Mouse (Mus musculus): ENCODE measurements at regions not wholly inside any gene's neighbourhood (a gene's known extent, or its start where the extent isn't known, plus 50 kb on each side); places are given as distances from the start of the nearest gene placed in this dataset.

GRCm38 (mm10) chr3:114279653-114280052 is 249.3 kb downstream of the Col11a1 start:
- Histone ChIP-seq H3K36me3 (ENCODE audit: insufficient read depth, low read length) (no peaks in the 10 kb centered on the region), H3K27me3 (ENCODE audit: insufficient read depth, low read length) (no peaks in the 10 kb centered on the region), H3K4me2 (ENCODE audit: low read depth, low read length, poor library complexity, severe bottlenecking) (no peak overlapping the region), H3K4me1 (ENCODE audit: insufficient read depth, low read length) (no peaks in the 10 kb centered on the region), H3K27ac (ENCODE audit: low read depth, low read length) (no peak overlapping the region), H3K9me3 (ENCODE audit: low read length) (no peaks in the 10 kb centered on the region), H3K4me3 (ENCODE audit: low read depth, low read length) (no peak overlapping the region), H3K9ac (replicated peaks; ENCODE audit: low read length, poor library complexity, severe bottlenecking) (no peak overlapping the region)
- TF ChIP-seq CTCF (IDR thresholded peaks at IDR 0.05) = no peak
- 38% methylated on average over 2 of the region's 2 CpGs for WGBS
- ATAC-seq (ENCODE audit: low FRiP score) = no peak
- DNase-seq (ENCODE audit: low spot score) = peak; percentile 1

- H3K4me1 ChIP-seq (ENCODE audit: insufficient read depth, low read length) = no peaks in the 10 kb centered on the region
- H3K9ac ChIP-seq (replicated peaks; ENCODE audit: low read length, poor library complexity, severe bottlenecking) = no peak overlapping the region
- no peak overlapping the region for H3K27ac ChIP-seq (ENCODE audit: low read depth, low read length)
- ATAC-seq (ENCODE audit: low FRiP score) = no peak
- H3K9me3 ChIP-seq (ENCODE audit: low read length) = no peaks in the 10 kb centered on the region
- TF ChIP-seq CTCF (IDR thresholded peaks at IDR 0.05) = no peak
- no peak overlapping the region for H3K4me2 ChIP-seq (ENCODE audit: low read depth, low read length, poor library complexity, severe bottlenecking)
- no peaks in the 10 kb centered on the region for H3K27me3 ChIP-seq (ENCODE audit: insufficient read depth, low read length)
- WGBS = 95% methylated on average over 1 of the region's 1 CpGs
- no peak for DNase-seq (ENCODE audit: low spot score)
- no peak overlapping the region for H3K4me3 ChIP-seq (ENCODE audit: low read depth, low read length)
- no peaks in the 10 kb centered on the region for H3K36me3 ChIP-seq (ENCODE audit: insufficient read depth, low read length)
Measured at GRCm38 (mm10) chr3:114319444-114319843, 289.1 kb downstream of the Col11a1 start.

- Histone ChIP-seq H3K27me3 (ENCODE audit: insufficient read depth, low read length) (no peaks in the 10 kb centered on the region), H3K36me3 (ENCODE audit: insufficient read depth, low read length) (no peaks in the 10 kb centered on the region), H3K4me1 (ENCODE audit: insufficient read depth, low read length) (no peaks in the 10 kb centered on the region), H3K27ac (ENCODE audit: low read depth, low read length) (no peak overlapping the region), H3K4me2 (ENCODE audit: low read depth, low read length, poor library complexity, severe bottlenecking) (no peak overlapping the region), H3K4me3 (ENCODE audit: low read depth, low read length) (no peak overlapping the region), H3K9ac (replicated peaks; ENCODE audit: low read length, poor library complexity, severe bottlenecking) (no peak overlapping the region), H3K9me3 (ENCODE audit: low read length) (no peaks in the 10 kb centered on the region)
- ATAC-seq (ENCODE audit: low FRiP score) (no peak), DNase-seq (ENCODE audit: low spot score) (no peak)
- TF ChIP-seq CTCF (IDR thresholded peaks at IDR 0.05) = peak; percentile 35
Measured at GRCm38 (mm10) chr3:114334334-114334733, 304.0 kb downstream of the Col11a1 start.

- no peak overlapping the region for H3K4me3 ChIP-seq (ENCODE audit: low read depth, low read length)
- no peak overlapping the region for H3K27ac ChIP-seq (ENCODE audit: low read depth, low read length)
- H3K4me2 ChIP-seq (ENCODE audit: low read depth, low read length, poor library complexity, severe bottlenecking) = no peak overlapping the region
- no peaks in the 10 kb centered on the region for H3K27me3 ChIP-seq (ENCODE audit: insufficient read depth, low read length)
- 84% methylated on average over 2 of the region's 2 CpGs for WGBS
- no peak for TF ChIP-seq CTCF (IDR thresholded peaks at IDR 0.05)
- DNase-seq (ENCODE audit: low spot score) = no peak
- no peak for ATAC-seq (ENCODE audit: low FRiP score)
- H3K9ac ChIP-seq (replicated peaks; ENCODE audit: low read length, poor library complexity, severe bottlenecking) = no peak overlapping the region
- H3K36me3 ChIP-seq (ENCODE audit: insufficient read depth, low read length) = no peaks in the 10 kb centered on the region
- H3K9me3 ChIP-seq (ENCODE audit: low read length) = no peaks in the 10 kb centered on the region
- H3K4me1 ChIP-seq (ENCODE audit: insufficient read depth, low read length) = no peaks in the 10 kb centered on the region
Measured at GRCm38 (mm10) chr3:114343714-114344113, 313.4 kb downstream of the Col11a1 start.

- no peaks in the 10 kb centered on the region for H3K27me3 ChIP-seq (ENCODE audit: insufficient read depth, low read length)
- no peak overlapping the region for H3K4me3 ChIP-seq (ENCODE audit: low read depth, low read length)
- H3K4me2 ChIP-seq (ENCODE audit: low read depth, low read length, poor library complexity, severe bottlenecking) = no peak overlapping the region
- TF ChIP-seq CTCF (IDR thresholded peaks at IDR 0.05) = no peak
- H3K36me3 ChIP-seq (ENCODE audit: insufficient read depth, low read length) = no peaks in the 10 kb centered on the region
- DNase-seq (ENCODE audit: low spot score) (peak; percentile 49), ATAC-seq (ENCODE audit: low FRiP score) (no peak)
- no peaks in the 10 kb centered on the region for H3K4me1 ChIP-seq (ENCODE audit: insufficient read depth, low read length)
- H3K9me3 ChIP-seq (ENCODE audit: low read length) = no peaks in the 10 kb centered on the region
- no peak overlapping the region for H3K9ac ChIP-seq (replicated peaks; ENCODE audit: low read length, poor library complexity, severe bottlenecking)
- WGBS = 66% methylated on average over 5 of the region's 5 CpGs
- no peak overlapping the region for H3K27ac ChIP-seq (ENCODE audit: low read depth, low read length)
Measured at GRCm38 (mm10) chr3:114380044-114380443, 349.7 kb downstream of the Col11a1 start.

- Histone ChIP-seq H3K4me1 (ENCODE audit: insufficient read depth, low read length) (no peaks in the 10 kb centered on the region), H3K9ac (replicated peaks; ENCODE audit: low read length, poor library complexity, severe bottlenecking) (no peak overlapping the region), H3K27me3 (ENCODE audit: insufficient read depth, low read length) (no peaks in the 10 kb centered on the region), H3K36me3 (ENCODE audit: insufficient read depth, low read length) (no peaks in the 10 kb centered on the region), H3K27ac (ENCODE audit: low read depth, low read length) (no peak overlapping the region), H3K4me3 (ENCODE audit: low read depth, low read length) (no peak overlapping the region), H3K9me3 (ENCODE audit: low read length) (no peaks in the 10 kb centered on the region), H3K4me2 (ENCODE audit: low read depth, low read length, poor library complexity, severe bottlenecking) (no peak overlapping the region)
- no peak for TF ChIP-seq CTCF (IDR thresholded peaks at IDR 0.05)
- WGBS = 87% methylated on average over 3 of the region's 3 CpGs
- ATAC-seq (ENCODE audit: low FRiP score) = no peak
- DNase-seq (ENCODE audit: low spot score) = no peak
Measured at GRCm38 (mm10) chr3:114403467-114403866, 373.1 kb downstream of the Col11a1 start.

Measured in midbrain, postnatal 0 days (tissue).